Mouse (Mus musculus) layer of hippocampus, adult 2 months (tissue): ENCODE results near the gene Ctrc. TPM values are rescaled to one million over a fixed set of nuclear protein-coding genes. Genes with fewer than 3 reads are reported as not detected.
"Not testable (repeated sequence)": the region's sequence is repeated elsewhere in the genome, so short reads cannot be mapped to it uniquely, and the experiment has no call there.

Experiments used
- DNase-seq, 2 experiments: peaks; one replicate each; pipeline ENCODE4 v3.0.0; 2022; ENCODE audit warnings: low spot score in 2 of 2
- H3K27ac ChIP-seq: fragments of 200-600 bp; 2 replicates; pipeline ENCODE4 v1.8.1; 2022
- H3K4me3 ChIP-seq: fragments of 200-600 bp; 2 replicates; pipeline ENCODE4 v1.8.1; 2022; ENCODE audit warnings: mild to moderate bottlenecking
- CTCF ChIP-seq: fragments of 200-600 bp; conservative IDR thresholded peaks from 2 replicates; pipeline ENCODE4 v1.8.1; 2022; ENCODE audit warnings: antibody characterized with exemption, mild to moderate bottlenecking, moderate library complexity
- total RNA-seq, 2 experiments: library from RNA; stranded (reverse); gene quantifications; 2 replicates each; pipeline ENCODE4 v1.2.3; 2021

Ctrc gene
- total RNA-seq, 2 experiments from 2014 or later: not detected

GRCm38 (mm10) chr4:141781201-141781985 lies 64.8 kb downstream of the Ctrc start:
- Histone ChIP-seq H3K4me3 (no peak overlapping the region), H3K27ac (peak overlapping the region; percentile 91; the same call in 1 of the 2 replicates)
- DNase-seq: no peak
- no peak for TF ChIP-seq CTCF

DNA sequence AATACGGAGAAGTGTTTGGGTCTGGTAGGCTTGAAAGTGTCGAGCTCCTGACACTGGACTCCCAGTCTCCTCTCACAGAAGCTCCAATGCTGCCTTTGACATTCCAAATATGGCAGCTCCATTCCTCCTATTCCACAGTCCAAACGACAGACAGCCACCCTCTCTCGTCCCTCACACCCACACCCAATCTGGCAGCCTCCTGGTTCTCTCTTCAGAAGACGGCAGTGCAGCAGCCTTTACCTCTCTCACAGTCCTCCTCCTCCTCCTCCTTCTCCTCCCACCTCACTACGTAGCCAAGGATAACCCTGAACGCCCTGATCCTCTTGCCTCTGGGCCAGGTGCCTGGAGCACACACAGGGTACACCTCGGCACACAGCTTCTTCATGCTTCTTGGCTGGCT lies 66.3 kb downstream of the Ctrc start:
- Histone ChIP-seq H3K27ac (peak overlapping the region; percentile 91), H3K4me3 (no peak overlapping the region)
- no peak for TF ChIP-seq CTCF
- peak; percentile 74 to 80 for DNase-seq

- H3K27ac ChIP-seq, DNase-seq, H3K4me3 ChIP-seq: not testable (repeated sequence)
- TF ChIP-seq CTCF: peak; percentile 27
Observed at GRCm38 (mm10) chr4:141773019-141773418, 73.1 kb downstream of the Ctrc start.

GRCm38 (mm10) chr4:141771823-141772222 lies 74.3 kb downstream of the Ctrc start:
- H3K4me3 ChIP-seq: no peak overlapping the region
- no peak for DNase-seq
- no peak for TF ChIP-seq CTCF
- no peak overlapping the region for H3K27ac ChIP-seq

GRCm38 (mm10) chr4:141769501-141770160 lies 76.5 kb downstream of the Ctrc start:
- no peak for TF ChIP-seq CTCF
- DNase-seq: no peak
- Histone ChIP-seq H3K4me3 (no peak overlapping the region), H3K27ac (peak overlapping the region; percentile 81)

DNA sequence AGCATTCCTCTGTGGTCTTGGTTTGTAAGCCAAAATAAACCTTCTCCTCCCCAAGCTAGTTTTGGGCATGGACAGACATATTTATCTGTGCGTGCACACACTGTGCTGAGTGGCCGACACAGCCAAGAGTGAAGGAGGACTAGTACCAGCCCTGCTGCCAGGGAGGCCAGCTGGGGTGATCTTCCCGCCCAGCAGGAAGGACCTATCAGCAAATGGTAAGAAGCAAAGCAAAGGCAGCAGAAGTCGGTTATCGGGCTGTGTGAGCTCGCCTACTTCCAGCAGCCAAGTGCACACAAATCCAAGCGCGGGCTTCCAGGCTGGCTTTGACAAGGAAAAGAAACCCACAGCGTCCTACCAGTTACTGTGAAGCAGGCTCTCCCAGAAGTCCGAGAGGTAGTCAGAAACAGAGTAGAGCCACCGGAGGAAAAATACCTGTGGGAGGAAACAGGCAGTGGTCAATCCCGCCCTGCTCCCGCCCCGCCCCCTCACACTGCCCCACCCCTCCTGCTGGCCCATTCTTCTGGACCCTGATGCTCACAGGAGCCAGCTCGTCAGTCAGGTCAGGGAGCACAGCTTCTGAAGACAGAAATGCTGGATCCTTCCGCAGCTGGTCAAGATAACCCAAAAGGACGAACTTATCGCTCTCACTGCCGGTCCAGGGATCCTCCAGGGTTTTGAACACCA lies 78.7 kb downstream of the Ctrc start:
- DNase-seq: peak in 1 of 2 experiments; percentile 46
- H3K27ac ChIP-seq: peak overlapping the region; percentile 81
- TF ChIP-seq CTCF: no peak

DNA sequence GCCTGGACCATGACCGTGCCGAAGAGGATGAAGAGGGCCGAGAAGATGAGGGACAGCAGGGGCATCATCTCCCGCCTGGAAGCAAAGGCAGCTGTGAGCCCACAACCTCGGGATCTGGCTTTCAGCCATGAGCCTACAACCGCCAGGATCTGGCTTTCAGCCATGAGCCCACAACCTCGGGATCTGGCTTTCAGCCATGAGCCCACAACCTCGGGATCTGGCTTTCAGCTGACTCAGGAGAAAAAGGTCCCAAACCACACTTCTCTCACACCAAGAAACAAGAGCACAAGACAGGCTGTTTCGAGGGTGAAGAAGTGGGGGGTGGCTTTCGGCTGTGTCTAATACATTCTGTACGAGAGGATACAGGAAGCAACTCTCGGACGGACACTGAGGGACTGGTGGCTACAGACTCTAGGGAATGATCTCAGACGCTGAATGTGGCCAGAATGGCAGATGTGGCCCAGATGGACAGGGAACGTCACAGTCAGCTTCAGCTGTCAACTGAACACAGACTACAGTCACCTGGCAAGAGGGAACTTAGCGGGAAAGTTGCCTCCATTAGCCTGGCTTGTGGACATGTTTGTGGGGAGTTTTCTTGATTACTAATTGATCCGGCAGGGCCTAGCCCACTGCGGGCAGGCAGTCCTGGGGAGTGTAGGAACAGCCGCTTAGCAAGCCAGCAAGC lies 79.3 kb downstream of the Ctrc start:
- peak in 1 of 2 experiments; percentile 41 for DNase-seq
- H3K27ac ChIP-seq: peak overlapping the region; percentile 81
- no peak overlapping the region for H3K4me3 ChIP-seq
- TF ChIP-seq CTCF: no peak

More for the DNA sequence above, 78.7 kb downstream of the Ctrc start:
- no peak overlapping the region for H3K4me3 ChIP-seq

DNA sequence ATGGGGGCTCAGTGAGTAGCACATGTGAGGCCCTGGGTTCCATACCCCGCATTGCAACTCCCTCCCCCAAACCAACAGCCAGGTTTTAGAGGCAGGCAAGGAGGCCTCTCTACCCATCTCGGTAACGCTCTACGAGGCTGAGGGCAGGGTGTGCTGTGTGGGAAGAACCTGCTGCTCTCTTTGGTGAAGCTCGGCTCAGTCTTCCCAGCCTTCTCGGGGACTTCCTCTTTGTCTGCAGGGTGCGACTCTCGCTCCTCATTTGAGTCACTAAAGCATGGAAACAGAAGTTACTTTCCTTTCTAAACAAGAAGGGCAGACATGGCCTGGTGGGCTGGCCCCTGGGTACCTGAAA lies 79.9 kb downstream of the Ctrc start:
- peak overlapping the region; percentile 81 for H3K27ac ChIP-seq
- no peak overlapping the region for H3K4me3 ChIP-seq
- TF ChIP-seq CTCF: no peak
- DNase-seq: no peak

DNA sequence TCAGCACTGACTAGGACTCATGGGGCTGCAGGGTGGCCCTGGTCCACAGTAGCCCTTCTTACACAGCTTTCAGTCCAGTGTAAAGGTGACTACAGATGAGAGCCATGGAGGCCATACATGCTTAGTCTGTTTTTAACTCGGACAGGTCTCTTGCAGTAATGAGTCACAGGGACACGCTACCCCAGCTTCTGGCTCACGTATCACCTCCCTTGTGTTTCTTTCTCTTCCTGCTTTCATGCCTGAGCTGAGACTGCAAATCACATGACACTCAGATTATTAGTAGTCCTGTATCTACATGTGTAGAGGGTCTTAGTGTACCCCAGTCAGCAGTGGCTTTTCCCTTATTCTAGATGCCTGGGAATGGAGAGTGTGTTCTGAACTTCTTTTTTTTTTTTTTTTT lies 81.2 kb downstream of the Ctrc start:
- Histone ChIP-seq H3K27ac (no peak overlapping the region), H3K4me3 (no peak overlapping the region)

More for the DNA sequence above, 81.2 kb downstream of the Ctrc start:
- DNase-seq: no peak
- no peak for TF ChIP-seq CTCF

Other genes starting within 250 kb of the Ctrc start
- gene Fblim1, start 240.3 kb downstream of the Ctrc start, total RNA-seq: under 1 TPM; 0.47 to 0.90 TPM
- under 1 TPM; 0.37 to 0.56 TPM for gene Tmem82, start 227.7 kb downstream of the Ctrc start, total RNA-seq
- gene Slc25a34, start 222.5 kb downstream of the Ctrc start, total RNA-seq: 1 to 10 TPM; 1.6 to 3.6 TPM
- 10 to 100 TPM; 74.1 to 80.6 TPM for gene Plekhm2, start 181.5 kb downstream of the Ctrc start, total RNA-seq
- gene Rsc1a1, start 160.8 kb downstream of the Ctrc start, total RNA-seq: not detected
- gene Ddi2, start 122.9 kb downstream of the Ctrc start, total RNA-seq: 10 to 100 TPM; 42.8 to 50.1 TPM
- not detected for gene Agmat, start 99.7 kb downstream of the Ctrc start, total RNA-seq
- 10 to 100 TPM; 45.3 to 45.4 TPM for gene Dnajc16, start 55.4 kb downstream of the Ctrc start, total RNA-seq
- 10 to 100 TPM; 25.2 to 25.6 TPM for gene Casp9, start 52.7 kb downstream of the Ctrc start, total RNA-seq
- not detected for gene Cela2a, start 20.2 kb downstream of the Ctrc start, total RNA-seq
- gene Efhd2, start 28.6 kb upstream of the Ctrc start, total RNA-seq: 100 to 1,000 TPM; 139 to 140 TPM
- gene Fhad1, start 168.7 kb upstream of the Ctrc start, total RNA-seq: 10 to 100 TPM in 1 of 2 experiments, 1 to 10 TPM in 1; 8.8 to 13.0 TPM
- gene Tmem51, start 237.9 kb upstream of the Ctrc start, total RNA-seq: 1 to 10 TPM; 3.9 to 4.5 TPM